Mouse (Mus musculus): ENCODE results near the gene Rora.
A peak's percentile ranks its signal among the peaks of the same experiment; 100 is the strongest.

The Rora gene

DNA sequence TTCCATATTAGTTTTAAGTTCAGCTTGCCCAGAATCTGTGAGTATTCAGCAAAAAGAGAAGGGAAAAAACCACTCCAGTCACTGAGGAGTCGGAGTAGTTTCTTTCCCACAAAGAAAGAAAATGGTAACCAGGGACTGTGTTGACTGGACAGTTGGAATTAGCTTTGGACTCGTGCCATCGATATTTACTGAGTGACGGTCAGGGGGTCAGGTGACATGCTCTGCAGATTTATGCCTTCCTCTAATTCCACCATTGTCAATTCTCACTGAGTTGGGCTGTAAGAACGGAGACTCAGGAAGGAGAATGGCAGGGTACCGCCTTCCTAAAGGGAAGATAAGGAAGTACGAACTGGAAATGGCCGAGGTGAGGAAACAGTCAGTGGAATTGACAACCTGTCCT, 670.2 kb downstream of the Rora start:
- no peak for DNase-seq

DNA sequence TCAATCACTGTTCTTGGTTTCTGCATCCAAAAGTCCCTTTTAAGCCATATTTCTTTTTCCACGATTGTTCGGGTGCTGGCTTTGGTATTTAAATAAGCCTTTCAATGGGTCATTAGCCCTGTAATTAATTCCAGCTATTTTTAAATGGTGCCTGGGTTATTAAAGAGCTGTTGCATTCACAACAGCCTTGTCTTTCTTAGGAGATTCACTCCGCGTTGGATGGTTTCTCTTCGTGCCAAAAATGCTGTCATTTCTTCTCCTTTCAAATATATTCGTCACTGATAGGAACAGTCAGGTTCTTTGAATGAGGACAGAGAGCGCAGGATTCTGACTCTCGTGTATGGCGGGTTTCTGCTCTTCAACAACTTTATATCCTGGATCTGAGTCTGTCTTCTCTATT, 673.5 kb downstream of the Rora start:
- no peak for DNase-seq

DNA sequence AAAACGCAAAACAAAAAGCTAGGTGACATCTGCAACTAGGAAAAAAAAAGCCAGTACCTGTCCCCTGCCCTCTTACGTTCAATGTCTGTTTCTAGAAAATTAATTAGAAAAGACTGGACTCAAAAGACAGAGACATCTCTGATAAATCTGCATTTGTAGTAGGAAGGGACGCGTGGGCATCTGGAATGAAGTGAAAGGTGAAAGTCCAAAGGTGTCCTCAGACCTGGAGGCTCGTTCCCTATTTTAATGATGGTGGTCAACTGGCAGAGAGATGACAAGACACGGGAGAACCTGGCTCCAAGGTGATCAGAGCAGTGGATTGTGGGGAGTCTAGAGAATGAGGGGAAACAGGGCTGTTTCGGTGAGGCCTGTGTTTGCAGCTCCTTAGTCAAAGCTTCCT, 674.0 kb downstream of the Rora start:
- DNase-seq: no peak

DNA sequence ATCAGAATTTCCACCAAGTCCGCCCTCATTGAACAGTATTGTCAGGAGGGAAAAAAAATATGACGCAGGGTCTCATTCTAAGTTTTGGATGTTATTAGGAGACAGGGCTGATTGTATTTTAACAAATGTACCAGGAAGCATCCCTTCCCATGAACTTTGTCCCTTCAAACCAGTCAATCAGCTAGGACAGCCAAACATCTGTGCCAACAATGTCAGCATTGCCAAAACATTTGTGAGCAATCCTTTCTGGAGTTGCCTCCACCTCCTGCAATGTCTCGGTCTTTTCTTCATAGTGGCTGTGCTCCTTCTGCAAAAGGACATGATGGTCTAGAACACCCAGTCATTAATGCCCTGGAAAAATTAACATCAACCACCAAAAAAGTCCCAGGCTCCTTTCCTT, 678.2 kb downstream of the Rora start:
- DNase-seq: peak; percentile 31

DNA sequence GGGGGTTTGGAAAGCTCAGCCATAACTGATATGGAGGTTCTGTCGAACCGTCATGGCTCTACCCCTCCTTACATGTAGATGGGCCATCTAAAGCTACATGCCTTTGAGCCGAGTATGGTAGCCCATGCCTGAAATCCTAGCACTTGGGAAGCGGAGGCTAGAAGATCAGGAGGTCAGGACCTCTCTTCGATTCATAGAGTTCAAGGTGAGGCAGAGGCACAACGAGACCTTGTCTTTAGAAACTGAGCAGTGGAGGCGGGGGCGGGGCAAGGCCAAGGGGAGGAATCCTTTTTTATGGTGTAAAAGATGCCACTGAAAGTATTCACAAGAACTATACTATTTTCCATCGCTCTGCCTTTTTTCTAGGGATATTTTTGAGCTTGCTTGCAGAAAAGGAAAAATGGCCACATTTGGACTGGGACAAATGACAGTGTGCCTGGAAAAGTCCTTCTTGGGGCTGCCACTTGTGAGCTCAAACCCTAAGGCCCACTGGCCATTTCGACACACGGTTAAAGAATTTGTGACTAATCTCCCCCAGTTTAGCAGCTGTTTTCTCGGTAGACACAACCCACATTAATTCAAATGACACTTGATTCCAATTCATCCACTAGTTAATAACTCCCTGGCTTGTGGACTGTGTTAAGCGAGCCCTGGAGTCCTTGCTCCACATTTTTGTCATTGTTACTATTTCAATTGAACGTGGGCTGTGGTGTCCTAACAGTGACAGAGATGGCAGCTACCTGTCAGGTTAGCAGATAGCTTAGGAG, 679.4 kb downstream of the Rora start:
- no peak for DNase-seq

DNA sequence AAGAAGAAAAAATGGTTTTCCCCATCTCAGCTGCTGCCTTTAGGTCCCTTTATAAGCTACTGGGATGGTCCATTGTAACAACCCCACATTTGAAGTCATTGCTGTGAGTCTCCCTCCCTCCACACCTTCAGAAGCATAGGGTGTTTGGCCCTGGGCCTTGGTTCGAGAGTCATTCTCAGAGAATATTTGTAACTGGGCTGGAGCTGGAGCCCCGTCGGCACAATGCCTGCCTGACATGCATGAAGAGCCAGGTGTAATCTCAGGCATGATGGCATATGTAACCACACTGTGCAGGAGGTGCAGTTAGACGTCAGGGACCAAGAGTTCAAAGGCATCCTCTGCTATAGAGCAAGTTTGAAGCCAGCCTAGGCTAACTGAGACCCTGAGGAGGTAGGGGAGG, 680.1 kb downstream of the Rora start:
- no peak for DNase-seq

DNA sequence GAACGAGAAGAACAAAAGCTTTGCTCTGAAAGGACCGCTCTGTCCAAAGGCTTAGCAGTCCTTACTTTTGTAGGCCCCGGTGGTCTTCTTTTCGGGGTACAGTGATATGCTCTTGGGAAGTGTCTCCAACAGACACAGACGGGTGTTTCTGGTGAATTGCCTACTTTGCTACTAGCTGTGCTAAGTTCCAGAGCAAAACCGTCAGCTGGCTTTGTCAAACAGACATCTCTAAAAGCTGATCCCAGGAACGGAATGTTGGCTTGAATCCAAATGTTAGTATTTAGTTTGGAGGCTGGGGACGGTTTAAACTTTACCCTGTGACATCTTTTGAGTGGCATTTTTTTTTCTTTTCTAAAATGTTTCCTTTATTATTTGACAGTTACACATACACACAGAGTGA, 680.5 kb downstream of the Rora start:
- peak; percentile 15 for DNase-seq

DNA sequence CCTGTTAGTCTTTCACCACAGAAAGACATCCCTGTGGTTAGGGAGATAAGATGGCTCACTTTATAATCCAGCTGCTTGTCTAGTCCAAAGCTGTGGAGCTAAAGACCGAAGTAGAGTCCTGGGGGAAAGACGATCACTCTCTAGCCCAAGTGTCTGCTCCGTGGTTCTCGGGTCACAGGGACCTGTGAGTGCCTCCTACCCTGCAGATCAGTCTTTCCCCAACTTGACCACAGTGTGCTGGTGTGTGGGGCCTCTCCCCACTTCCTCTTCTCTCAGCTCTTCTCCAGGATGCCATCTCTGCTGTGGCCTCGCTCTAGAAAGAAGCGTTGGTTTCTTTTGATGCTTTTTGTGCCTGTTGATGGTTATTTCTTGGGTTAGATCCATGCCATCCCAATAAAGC, 682.5 kb downstream of the Rora start:
- DNase-seq: no peak

DNA sequence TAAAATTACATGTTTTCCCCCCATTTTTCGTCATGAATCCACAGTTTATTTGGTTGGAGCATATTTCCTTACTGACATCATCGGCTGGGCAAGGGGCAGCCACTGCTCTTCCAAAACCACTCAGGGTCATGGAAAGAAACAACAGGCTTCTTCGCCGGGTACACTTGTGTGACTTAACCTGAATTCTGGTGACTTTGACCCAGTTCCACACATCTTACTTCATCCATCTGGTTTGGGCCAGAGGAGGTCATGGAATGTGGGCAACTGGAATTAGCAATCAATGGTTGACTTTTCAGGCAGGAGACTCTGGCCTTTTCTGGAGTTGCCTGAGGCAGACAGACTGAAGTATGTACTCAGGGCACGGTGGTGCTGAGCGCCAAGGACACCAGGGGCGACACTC, 685.6 kb downstream of the Rora start:
- DNase-seq: peak; percentile 12

DNA sequence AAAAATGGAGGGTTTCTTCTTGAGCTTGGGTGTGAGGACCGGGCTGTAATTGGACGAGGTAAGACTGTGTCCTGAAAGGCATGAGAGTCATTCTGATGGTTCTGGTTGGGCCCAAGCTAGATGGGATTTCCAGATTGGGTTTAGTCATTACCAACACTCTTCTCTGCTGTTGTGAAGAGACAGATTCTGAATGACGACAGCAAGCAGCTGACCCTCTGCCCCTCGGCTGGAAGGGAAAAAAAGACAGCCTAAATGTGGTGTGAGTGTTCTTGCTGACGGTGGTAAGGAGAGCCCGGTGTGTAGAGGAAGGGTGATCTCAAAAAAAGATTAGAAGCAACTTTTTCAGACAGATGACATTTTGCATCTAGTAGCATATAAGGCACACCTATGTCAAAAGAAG, 686.2 kb downstream of the Rora start:
- no peak for DNase-seq

DNA sequence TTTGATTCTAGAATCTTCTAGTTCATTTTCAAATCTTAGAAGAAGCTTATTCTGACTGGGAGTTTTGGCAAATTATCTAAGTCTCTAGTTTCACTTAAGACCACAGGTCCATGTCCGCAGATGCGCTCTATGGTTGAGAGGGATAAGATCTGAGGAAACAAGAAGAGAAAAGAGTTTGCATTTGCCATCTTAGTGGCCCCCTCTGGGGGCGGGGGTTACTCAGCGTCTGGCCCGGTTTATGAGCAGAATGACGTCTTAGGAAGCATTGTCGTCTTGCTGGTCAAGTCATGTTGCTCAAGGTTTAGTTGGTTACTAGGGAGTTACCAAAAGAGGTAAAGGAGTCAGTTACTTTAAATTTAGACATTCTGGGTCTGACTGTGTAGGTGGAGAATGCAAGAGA, 686.8 kb downstream of the Rora start:
- no peak for DNase-seq

DNA sequence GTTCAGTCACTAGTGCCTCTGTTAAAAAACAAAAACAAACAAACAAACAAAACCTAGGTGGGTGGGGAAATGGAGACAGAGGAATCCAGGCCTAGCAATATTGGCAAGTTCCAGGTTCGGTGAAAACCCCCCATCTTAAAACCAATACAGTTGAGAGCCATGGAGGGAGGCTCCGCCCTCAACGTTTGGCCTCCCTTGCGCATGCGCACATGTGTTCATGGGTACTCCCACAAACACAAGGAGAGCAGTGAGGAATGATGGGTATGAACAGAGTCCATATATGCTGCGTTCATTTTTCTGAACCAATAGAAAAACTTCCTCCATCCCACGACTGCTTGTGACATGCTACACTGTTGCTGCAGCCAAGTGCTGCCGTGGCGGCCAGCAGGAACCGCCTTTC, 690.3 kb downstream of the Rora start:
- DNase-seq: no peak

DNA sequence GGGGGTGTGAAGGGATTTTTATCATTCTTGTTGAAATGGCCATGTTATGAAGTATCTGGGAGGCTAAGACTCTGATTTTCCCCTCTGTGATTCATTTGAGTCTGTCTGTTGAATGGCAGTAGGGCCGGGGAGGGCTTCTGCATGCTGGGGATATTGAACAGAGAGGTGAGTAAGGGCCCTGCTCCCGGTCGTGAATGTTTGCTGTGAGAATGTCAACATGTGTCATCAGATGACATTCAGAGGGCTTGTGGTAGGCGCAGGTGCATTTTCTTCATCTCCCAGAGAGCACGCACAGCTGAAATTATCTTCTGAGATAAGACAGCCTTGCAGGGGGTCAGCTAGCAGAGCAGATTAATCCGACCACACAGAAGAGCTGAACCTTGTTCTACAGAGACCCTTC, 692.0 kb downstream of the Rora start:
- DNase-seq: no peak

DNA sequence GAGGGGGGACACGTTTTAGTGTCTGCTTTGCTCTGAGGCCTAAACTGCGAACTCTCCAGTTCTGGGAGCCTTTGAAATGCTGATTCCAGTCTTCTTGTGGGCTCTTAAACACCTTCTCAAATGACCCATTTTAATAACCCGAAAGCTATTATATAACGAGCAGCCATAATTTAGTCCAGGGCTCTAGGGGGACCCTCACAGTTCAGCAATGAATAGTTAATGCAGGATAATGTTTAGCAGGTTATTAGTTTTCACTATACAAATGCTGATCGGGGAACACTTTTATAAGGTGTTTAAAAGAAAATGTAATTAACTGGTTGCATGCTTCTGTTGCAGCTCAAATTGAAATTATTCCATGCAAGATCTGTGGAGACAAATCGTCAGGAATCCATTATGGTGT, 694.2 kb downstream of the Rora start:
- no peak for DNase-seq

DNA sequence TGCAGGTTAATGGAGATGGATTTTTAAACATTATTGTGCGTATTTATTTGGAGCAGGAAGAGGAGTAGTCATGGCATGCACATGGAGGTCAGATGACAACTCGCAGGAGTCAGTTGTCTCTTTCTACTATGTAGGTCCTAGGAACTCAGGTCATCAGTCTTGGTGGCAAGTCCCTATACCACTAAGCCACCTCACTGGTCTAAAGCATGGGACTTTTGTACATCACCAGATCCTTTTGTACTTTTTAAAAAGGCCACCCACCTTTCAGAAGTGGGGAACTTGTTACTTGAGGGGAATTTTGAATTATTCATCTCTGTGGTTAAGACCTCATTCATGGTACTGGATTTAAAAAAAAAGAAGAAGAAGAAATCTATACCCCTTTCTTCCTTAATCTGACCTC, 696.0 kb downstream of the Rora start:
- DNase-seq: no peak

DNA sequence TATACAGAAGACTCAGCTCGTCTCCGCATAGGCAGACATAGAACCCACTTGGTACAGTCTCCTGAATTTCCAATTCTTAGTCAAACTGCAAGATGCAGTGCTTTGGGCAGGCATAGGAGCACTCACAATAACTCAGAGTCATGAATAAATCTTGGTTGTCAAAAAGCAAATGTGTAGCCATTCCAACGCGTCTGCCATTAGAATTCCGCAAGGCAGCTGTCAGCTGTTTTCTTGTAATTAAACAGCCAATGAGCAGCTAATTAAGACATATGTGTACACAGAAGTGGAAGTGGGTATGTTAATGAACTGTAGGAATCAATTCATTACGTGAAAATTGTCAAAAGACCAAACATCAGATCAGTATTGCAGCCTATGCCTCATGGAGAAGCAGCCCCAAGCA, 700.6 kb downstream of the Rora start:
- no peak for DNase-seq

DNA sequence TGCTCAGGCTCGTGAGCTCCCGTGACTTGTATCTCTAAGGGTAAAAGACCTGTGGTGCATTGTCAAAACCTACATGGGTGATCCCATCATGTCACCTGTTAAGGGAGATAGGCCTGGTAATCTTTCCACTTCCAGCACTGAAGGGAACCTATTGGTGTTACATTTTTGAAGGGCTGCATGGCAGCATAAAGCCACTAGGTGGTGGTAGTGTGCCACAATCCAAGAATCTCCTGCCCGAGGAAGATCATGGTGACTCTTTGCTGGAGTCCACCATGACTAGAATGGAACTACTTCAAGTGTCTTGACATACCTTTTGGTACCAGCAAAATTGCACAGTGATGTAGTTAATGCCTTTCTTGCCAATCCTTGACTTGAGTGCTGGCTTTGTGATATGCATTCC, 704.2 kb downstream of the Rora start:
- DNase-seq: peak; percentile 61

DNA sequence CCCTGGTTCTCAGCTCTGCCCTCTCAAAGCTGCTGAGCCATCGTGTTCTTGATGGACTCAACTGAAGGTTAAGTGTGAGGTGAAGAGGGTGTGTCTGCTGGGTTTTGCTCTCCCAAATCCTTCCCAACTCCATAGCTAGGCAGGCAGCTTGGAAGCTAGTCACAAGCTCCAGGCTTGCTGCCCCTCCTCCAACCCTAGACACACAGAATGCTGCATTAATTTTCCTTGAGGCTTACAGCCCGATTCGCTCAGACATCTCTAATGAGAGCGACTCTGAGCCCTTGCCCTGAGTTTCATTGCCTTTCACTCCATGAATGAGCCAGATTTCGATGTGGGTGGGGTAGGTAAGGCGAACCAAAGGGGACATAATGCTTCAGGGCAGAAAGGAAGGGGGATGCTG, 705.2 kb downstream of the Rora start:
- no peak for DNase-seq

DNA sequence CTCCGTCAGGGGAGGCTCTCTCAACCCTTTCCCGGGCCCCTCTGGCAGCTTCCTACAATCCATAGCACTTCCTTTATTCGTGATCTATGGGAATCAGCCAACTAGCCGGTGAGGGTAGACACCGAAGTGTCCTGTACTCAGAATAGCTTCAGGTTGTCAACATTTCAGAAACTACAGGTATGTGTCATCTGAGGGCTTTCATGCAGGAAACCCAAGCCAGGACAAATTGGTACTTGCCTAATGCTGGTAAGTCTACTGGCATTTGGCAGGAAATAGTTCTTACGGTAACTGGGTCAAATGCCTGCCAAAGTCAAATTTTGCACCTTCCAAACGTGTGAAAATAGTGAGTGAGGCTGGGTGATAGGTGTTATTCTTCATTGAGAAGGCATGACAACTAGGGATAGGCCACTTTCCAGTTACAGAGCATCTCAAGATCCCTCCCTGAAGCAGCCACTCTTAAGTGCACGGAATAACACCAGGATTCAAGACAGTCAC, 708.4 kb downstream of the Rora start:
- no peak for DNase-seq

DNA sequence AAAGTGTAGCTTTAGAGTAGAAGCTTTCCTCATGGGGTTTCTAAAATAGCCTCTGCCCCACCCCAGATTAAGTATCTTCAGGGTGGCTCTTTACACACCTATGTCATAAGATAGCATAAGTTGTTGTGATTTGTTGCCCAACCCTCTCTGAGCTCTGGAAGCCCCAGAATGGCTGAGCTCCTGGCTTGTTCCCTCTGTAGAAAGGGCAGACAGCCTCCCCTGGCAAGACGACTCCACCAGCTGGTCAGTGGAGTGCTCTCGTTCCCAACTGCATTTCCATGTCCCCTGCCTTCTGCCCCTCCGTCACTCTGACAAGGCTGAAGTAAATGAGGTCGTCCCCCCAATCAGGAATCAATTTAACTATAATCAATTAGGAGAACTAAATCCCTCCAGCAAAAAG, 709.2 kb downstream of the Rora start:
- DNase-seq: no peak

DNA sequence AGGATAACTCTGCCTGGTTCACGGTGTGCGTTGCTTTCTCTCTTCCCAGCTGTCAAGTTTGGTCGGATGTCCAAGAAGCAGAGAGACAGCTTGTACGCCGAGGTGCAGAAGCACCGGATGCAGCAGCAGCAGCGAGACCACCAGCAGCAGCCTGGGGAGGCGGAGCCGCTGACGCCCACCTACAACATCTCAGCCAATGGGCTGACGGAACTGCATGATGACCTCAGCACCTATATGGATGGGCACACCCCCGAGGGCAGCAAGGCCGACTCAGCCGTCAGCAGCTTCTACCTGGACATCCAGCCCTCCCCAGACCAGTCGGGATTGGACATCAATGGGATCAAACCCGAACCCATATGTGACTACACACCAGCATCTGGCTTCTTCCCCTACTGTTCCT, 710.5 kb downstream of the Rora start:
- no peak for DNase-seq

DNA sequence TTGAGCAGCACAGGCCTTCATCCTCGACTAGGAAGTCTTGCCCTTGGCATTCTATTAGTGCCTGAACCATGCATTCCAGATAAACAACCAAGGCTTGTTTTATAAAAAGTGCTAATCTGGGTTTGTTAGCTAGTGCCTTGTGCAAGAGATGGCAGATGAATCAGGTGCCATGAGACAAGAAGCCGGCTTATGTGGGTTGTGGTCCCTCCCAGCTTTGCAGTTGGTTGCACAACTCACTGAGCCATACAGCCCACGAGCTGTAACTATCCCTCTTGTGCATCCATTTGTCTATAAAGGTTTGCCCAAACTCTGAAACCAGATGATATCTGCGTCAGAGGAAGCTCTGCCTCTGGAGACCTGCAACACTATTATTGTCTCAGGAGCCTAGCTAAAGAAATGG, 713.5 kb downstream of the Rora start:
- DNase-seq: no peak

DNA sequence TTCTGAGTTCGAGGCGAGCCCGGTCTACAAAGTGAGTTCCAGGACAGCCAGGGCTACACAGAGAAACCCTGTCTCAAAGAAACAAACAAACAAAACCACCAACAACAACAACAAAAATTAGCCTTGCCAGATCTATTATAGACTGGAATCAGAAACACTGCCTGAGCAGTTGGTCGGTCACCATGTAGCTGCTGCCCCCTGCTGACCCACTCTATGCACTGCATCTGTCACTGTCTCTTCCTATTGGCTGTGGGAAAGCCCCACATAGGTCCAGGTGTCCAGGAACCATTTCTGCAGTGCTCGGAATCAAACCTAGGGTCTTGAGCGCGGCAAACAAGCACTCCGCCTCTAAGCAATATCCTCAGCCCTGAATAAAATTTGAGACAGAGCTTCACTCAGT, 714.5 kb downstream of the Rora start:
- peak; percentile 74 for DNase-seq

DNA sequence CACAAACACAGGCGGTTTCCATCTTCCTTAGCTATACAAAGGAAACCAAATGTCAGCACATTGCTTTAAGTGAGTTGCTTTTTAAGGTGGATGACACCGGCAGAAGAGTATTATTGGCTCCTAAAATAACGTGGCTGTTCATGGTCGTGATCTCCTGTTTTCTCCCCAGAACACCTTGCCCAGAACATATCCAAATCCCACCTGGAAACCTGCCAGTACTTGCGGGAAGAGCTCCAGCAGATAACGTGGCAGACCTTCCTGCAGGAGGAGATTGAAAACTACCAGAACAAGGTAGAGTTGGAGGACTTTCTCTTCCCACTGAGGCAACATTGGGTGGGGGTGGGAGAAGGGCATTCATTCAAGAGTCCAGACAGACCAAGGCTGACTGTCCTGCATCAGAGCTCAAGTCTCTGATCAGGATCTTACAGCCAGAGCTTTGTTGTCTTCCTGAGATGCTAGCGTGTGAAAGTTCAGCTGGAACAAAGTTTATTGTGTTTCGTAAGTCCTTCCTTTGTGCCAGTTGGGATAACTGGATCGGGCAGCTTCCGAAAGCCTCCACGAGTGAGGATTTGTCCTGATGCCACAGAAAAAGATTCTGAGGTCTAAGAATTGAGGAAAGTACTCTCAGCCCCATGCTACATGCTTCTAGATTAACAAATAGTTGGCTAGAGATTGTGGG, 717.6 kb downstream of the Rora start:
- DNase-seq: no peak

DNA sequence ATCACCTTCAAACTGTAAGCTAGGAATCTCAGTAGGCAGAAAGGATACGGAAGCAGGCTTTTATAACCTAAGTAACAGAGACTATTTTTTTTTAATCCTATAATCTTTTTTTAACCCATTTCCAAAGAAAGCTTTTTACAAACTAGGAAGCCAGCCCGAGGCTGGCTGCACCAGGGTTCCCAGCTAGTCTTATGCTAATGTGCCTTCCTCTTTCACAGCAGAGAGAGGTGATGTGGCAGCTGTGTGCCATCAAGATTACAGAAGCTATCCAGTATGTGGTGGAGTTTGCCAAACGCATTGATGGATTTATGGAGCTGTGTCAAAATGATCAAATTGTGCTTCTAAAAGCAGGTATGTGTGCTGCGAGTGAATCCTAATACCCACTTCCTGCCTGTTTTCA, 719.3 kb downstream of the Rora start:
- no peak for DNase-seq
